Mouse (Mus musculus) large intestine, adult 2 months (tissue): ENCODE measurements at regions not wholly inside any gene's neighbourhood (a gene's known extent, or its start where the extent isn't known, plus 50 kb on each side); places are given as distances from the start of the nearest gene placed in this dataset.
A peak's percentile ranks its signal among the peaks of the same experiment; 100 is the strongest.

ENCODE experiments used
- DNase-seq: peaks from one replicate; pipeline ENCODE4 v3.0.0-alpha.2; 2012; ENCODE audit warnings: low read depth, low spot score
- whole genome bisulfite sequencing: fragments of 180-500 bp; shearing (Covaris S2); methylation state at CpG from one replicate; pipeline ENCODE4 v1.1.7; 2018; 5-methylcytosine and 5-hydroxymethylcytosine counted together

GRCm38 (mm10) chr8:44758727-44759126 lies 176.5 kb upstream of the Fat1 start:
- no peak for DNase-seq
- WGBS: 79% methylated on average over 6 of the region's 6 CpGs

GRCm38 (mm10) chr8:44762731-44763130 lies 172.5 kb upstream of the Fat1 start:
- WGBS: 86% methylated on average over 10 of the region's 10 CpGs
- DNase-seq: no peak

- WGBS: 45% methylated on average over 4 of the region's 4 CpGs
- DNase-seq: no peak
Measured at GRCm38 (mm10) chr8:44765194-44765593, 170.1 kb upstream of the Fat1 start.

GRCm38 (mm10) chr8:44765677-44766076 lies 169.6 kb upstream of the Fat1 start:
- 35% methylated on average over 5 of the region's 5 CpGs for WGBS
- DNase-seq: no peak

GRCm38 (mm10) chr8:44766111-44766873 lies 169.0 kb upstream of the Fat1 start:
- WGBS: 62% methylated on average over 12 of the region's 12 CpGs
- no peak for DNase-seq

GRCm38 (mm10) chr8:44767271-44767670 lies 168.0 kb upstream of the Fat1 start:
- WGBS: 69% methylated on average over 4 of the region's 4 CpGs
- DNase-seq: no peak

- DNase-seq: no peak
- 26% methylated on average over 1 of the region's 1 CpGs for WGBS
Measured at GRCm38 (mm10) chr8:44779212-44779611, 156.0 kb upstream of the Fat1 start.

GRCm38 (mm10) chr8:44782421-44782820 lies 152.8 kb upstream of the Fat1 start:
- 92% methylated on average over 9 of the region's 9 CpGs for WGBS
- no peak for DNase-seq

GRCm38 (mm10) chr8:44785161-44785560 lies 150.1 kb upstream of the Fat1 start:
- whole genome bisulfite sequencing: 92% methylated on average over 8 of the region's 8 CpGs
- no peak for DNase-seq

- no peak for DNase-seq
- 56% methylated on average over 5 of the region's 5 CpGs for WGBS
Measured at GRCm38 (mm10) chr8:44786740-44787139, 148.5 kb upstream of the Fat1 start.

GRCm38 (mm10) chr8:44788290-44788689 lies 147.0 kb upstream of the Fat1 start:
- no peak for DNase-seq
- 81% methylated on average over 3 of the region's 3 CpGs for WGBS

GRCm38 (mm10) chr8:44799513-44799912 lies 135.7 kb upstream of the Fat1 start:
- no peak for DNase-seq
- WGBS: 77% methylated on average over 3 of the region's 3 CpGs

GRCm38 (mm10) chr8:44800827-44801273 lies 134.4 kb upstream of the Fat1 start:
- 3% methylated on average over 6 of the region's 6 CpGs for WGBS
- DNase-seq: peak; percentile 95

GRCm38 (mm10) chr8:44801604-44802206 lies 133.5 kb upstream of the Fat1 start:
- no peak for DNase-seq
- WGBS: 29% methylated on average over 6 of the region's 6 CpGs

- no peak for DNase-seq
- WGBS: 43% methylated on average over 5 of the region's 5 CpGs
Measured at GRCm38 (mm10) chr8:44802331-44802730, 132.9 kb upstream of the Fat1 start.

- 84% methylated on average over 14 of the region's 14 CpGs for WGBS
- DNase-seq: no peak
Measured at GRCm38 (mm10) chr8:44804414-44805178, 130.7 kb upstream of the Fat1 start.

GRCm38 (mm10) chr8:44805179-44805815 lies 129.9 kb upstream of the Fat1 start:
- no peak for DNase-seq
- 43% methylated on average over 11 of the region's 11 CpGs for WGBS

GRCm38 (mm10) chr8:44812360-44812759 lies 122.9 kb upstream of the Fat1 start:
- DNase-seq: no peak
- 33% methylated on average over 4 of the region's 4 CpGs for WGBS

GRCm38 (mm10) chr8:44817532-44818157 lies 117.6 kb upstream of the Fat1 start:
- WGBS: 80% methylated on average over 13 of the region's 13 CpGs
- no peak for DNase-seq

GRCm38 (mm10) chr8:44819270-44819669 lies 116.0 kb upstream of the Fat1 start:
- WGBS: 48% methylated on average over 3 of the region's 3 CpGs
- no peak for DNase-seq
